Mouse (Mus musculus): ENCODE measurements around the gene Kat6b. TPM values are rescaled to one million over a fixed set of nuclear protein-coding genes. Genes with fewer than 3 reads are reported as not detected.

The Kat6b gene
- total and polyA plus RNA-seq, 3 experiments = 2.3 to 10.9 (median 8.0) TPM

GRCm38 (mm10) chr14:21441772-21442533 is 39.3 kb upstream of the Kat6b start:
- H3K27me3 ChIP-seq (replicated peaks) = no peaks in the 10 kb centered on the region
- TF ChIP-seq CTCF (conservative IDR thresholded peaks at IDR 0.05 in 1 of 2, IDR thresholded peaks at IDR 0.05 in 1 of 2; ENCODE audit: low read depth in 2 of 2, low read length in 2 of 2) = no peak
- TF ChIP-seq TCF12 (IDR thresholded peaks at IDR 0.05; ENCODE audit: low read depth, low read length) = no peak
- no peak for TF ChIP-seq USF2 (conservative IDR thresholded peaks at IDR 0.05; ENCODE audit: low read depth, low read length)
- no peak for TF ChIP-seq NRF1 (IDR thresholded peaks at IDR 0.05; ENCODE audit: low read depth, low read length)
- TF ChIP-seq SMC3 (IDR thresholded peaks at IDR 0.05; ENCODE audit: low read depth, low read length) = no peak
- no peak for TF ChIP-seq E2F4 (IDR thresholded peaks at IDR 0.05; ENCODE audit: insufficient replicate concordance, low read depth, low read length)
- no peak for TF ChIP-seq POLR2AphosphoS2 (IDR thresholded peaks at IDR 0.05; ENCODE audit: low read depth, low read length)
- no peak for TF ChIP-seq POLR2A (IDR thresholded peaks at IDR 0.05; ENCODE audit: low read depth, low read length)
- TF ChIP-seq UBTF (IDR thresholded peaks at IDR 0.05; ENCODE audit: low read depth, low read length) = no peak
- no peak for TF ChIP-seq ZMIZ1 (IDR thresholded peaks at IDR 0.05; ENCODE audit: low read depth, low read length)
- no peak for TF ChIP-seq ETS1 (conservative IDR thresholded peaks at IDR 0.05; ENCODE audit: low read depth, low read length)
- no peaks in the 10 kb centered on the region for H3K79me2 ChIP-seq (replicated peaks; ENCODE audit: control insufficient read depth, extremely low read depth, insufficient read depth, poor library complexity, severe bottlenecking)
- no peak overlapping the region for H3K4me2 ChIP-seq (ENCODE audit: insufficient read depth, low read depth, poor library complexity, severe bottlenecking)
- no peak for DNase-seq (ENCODE audit: extremely low read depth)
- dilution Hi-C loops (cut with MboI; ENCODE audit: extremely low pct_ligation_motif_present, extremely low pct_unique_long_range_greater_than_20kb, low sequenced_read_pairs) = no loop called here
- H3K4me1 ChIP-seq (ENCODE audit: control insufficient read depth in 1 of 2, insufficient read depth in 2 of 2) = peaks cover 0 to 20% of the 10 kb centered on the region in 2 experiments; a peak in 2 of 4 replicates
- no peak overlapping the region for H3K9ac ChIP-seq (ENCODE audit: insufficient read depth, low read depth)
- no peak overlapping the region for H3K4me3 ChIP-seq (replicated peaks in 1 of 3; ENCODE audit: low read depth in 2 of 3, low read length in 2 of 3, poor library complexity in 1 of 3)
- H3K27ac ChIP-seq (ENCODE audit: insufficient read depth, low read depth) = no peak overlapping the region
- in situ Hi-C loops (cut with MboI; ENCODE audit: low pct_ligation_motif_present, low pct_unique_long_range_greater_than_20kb, low sequenced_read_pairs) = no loop called here
- no peaks in the 10 kb centered on the region for H3K9me3 ChIP-seq (replicated peaks; ENCODE audit: low read length)
- peaks cover 0 to 5% of the 10 kb centered on the region in 2 experiments for H3K36me3 ChIP-seq (replicated peaks in 1 of 2; ENCODE audit: control insufficient read depth in 1 of 2, insufficient read depth in 1 of 2, low read length in 1 of 2)

DNA sequence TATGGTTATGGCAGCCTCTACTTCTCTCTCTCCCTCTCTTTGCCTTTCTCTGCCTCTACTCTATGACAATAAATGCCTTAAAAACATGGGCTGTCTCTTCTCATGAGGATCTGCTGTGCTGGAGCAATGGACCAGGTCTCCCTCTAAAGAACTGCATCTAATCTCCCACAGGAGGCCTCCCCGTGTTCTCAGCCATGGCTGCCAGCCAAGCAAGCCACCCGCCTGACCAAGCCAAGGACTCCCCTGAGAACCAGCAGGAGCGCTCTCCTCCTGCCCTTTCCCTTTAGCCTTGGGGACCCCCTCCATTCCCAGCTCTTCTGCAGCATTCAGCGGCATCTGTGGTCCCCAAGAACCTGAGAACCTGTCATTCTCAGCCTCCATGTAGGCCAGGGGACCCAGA is 28.7 kb upstream of the Kat6b start:
- dilution Hi-C loops (cut with MboI; ENCODE audit: extremely low pct_ligation_motif_present, extremely low pct_unique_long_range_greater_than_20kb, low sequenced_read_pairs) = no loop called here

More for the DNA sequence above, 28.7 kb upstream of the Kat6b start:
- DNase-seq (ENCODE audit: extremely low read depth) = no peak
- no peak overlapping the region for H3K4me3 ChIP-seq (replicated peaks in 1 of 3; ENCODE audit: low read depth in 2 of 3, low read length in 2 of 3, poor library complexity in 1 of 3)
- no peaks in the 10 kb centered on the region for H3K4me1 ChIP-seq (ENCODE audit: control insufficient read depth in 1 of 2, insufficient read depth in 2 of 2)
- H3K9me3 ChIP-seq (replicated peaks; ENCODE audit: low read length) = no peaks in the 10 kb centered on the region
- no peak overlapping the region for H3K27ac ChIP-seq (ENCODE audit: insufficient read depth, low read depth)
- H3K27me3 ChIP-seq (replicated peaks) = no peaks in the 10 kb centered on the region
- no peak overlapping the region for H3K9ac ChIP-seq (ENCODE audit: insufficient read depth, low read depth)
- in situ Hi-C loops (cut with MboI; ENCODE audit: low pct_ligation_motif_present, low pct_unique_long_range_greater_than_20kb, low sequenced_read_pairs) = no loop called here
- no peak for TF ChIP-seq JUN (IDR thresholded peaks at IDR 0.05; ENCODE audit: insufficient read depth, low read depth, low read length)
- TF ChIP-seq NELFE (IDR thresholded peaks at IDR 0.05; ENCODE audit: low read depth, low read length) = no peak
- TF ChIP-seq RCOR1 (conservative IDR thresholded peaks at IDR 0.05; ENCODE audit: low read depth, low read length) = no peak
- TF ChIP-seq POLR2A (IDR thresholded peaks at IDR 0.05; ENCODE audit: low read depth, low read length) = no peak
- TF ChIP-seq RAD21 (IDR thresholded peaks at IDR 0.05; ENCODE audit: low read depth, low read length) = no peak
- TF ChIP-seq HCFC1 (IDR thresholded peaks at IDR 0.05; ENCODE audit: low read depth, low read length) = no peak
- no peak for TF ChIP-seq MAZ (IDR thresholded peaks at IDR 0.05; ENCODE audit: low read depth, low read length)
- no peak for TF ChIP-seq JUND (conservative IDR thresholded peaks at IDR 0.05; ENCODE audit: low read depth, low read length)
- TF ChIP-seq MXI1 (IDR thresholded peaks at IDR 0.05; ENCODE audit: low read depth, low read length) = no peak
- no peak for TF ChIP-seq NRF1 (IDR thresholded peaks at IDR 0.05; ENCODE audit: low read depth, low read length)
- TF ChIP-seq SMC3 (IDR thresholded peaks at IDR 0.05; ENCODE audit: low read depth, low read length) = no peak
- TF ChIP-seq SIN3A (IDR thresholded peaks at IDR 0.05; ENCODE audit: low read length) = no peak
- no peak for TF ChIP-seq IRF4 (IDR thresholded peaks at IDR 0.05; ENCODE audit: low read depth, low read length)
- TF ChIP-seq MAX (IDR thresholded peaks at IDR 0.05; ENCODE audit: low read length) = no peak
- no peak for TF ChIP-seq KAT2A (IDR thresholded peaks at IDR 0.05; ENCODE audit: insufficient replicate concordance, low read length)
- no peak for TF ChIP-seq MAFK (IDR thresholded peaks at IDR 0.05; ENCODE audit: insufficient replicate concordance, low read length)
- no peak for TF ChIP-seq GABPA (IDR thresholded peaks at IDR 0.05; ENCODE audit: insufficient replicate concordance, low read depth, low read length)
- no peak for TF ChIP-seq USF2 (conservative IDR thresholded peaks at IDR 0.05; ENCODE audit: low read depth, low read length)
- no peak for TF ChIP-seq USF1 (IDR thresholded peaks at IDR 0.05; ENCODE audit: low read depth, low read length)
- no peak for TF ChIP-seq MEF2A (IDR thresholded peaks at IDR 0.05; ENCODE audit: borderline replicate concordance, low read depth, low read length)
- H3K79me2 ChIP-seq (replicated peaks; ENCODE audit: control insufficient read depth, extremely low read depth, insufficient read depth, poor library complexity, severe bottlenecking) = no peaks in the 10 kb centered on the region
- H3K4me2 ChIP-seq (ENCODE audit: insufficient read depth, low read depth, poor library complexity, severe bottlenecking) = no peak overlapping the region
- peaks cover 0 to 15% of the 10 kb centered on the region in 2 experiments for H3K36me3 ChIP-seq (replicated peaks in 1 of 2; ENCODE audit: control insufficient read depth in 1 of 2, insufficient read depth in 1 of 2, low read length in 1 of 2)

All from CH12.LX (cell line).